Mouse (Mus musculus) forebrain, embryonic 16.5 days (tissue): ENCODE measurements at regions not wholly inside any gene's neighbourhood (a gene's known extent, or its start where the extent isn't known, plus 50 kb on each side); places are given as distances from the start of the nearest gene placed in this dataset.
"Not testable (repeated sequence)": the region's sequence is repeated elsewhere in the genome, so short reads cannot be mapped to it uniquely, and the experiment has no call there.

Experiments used
- ATAC-seq: fragments of 200-750 bp; cut with Nextera tagmentation; 2 replicates; pipeline ENCODE4 v1.8.0; 2017; ENCODE audit warnings: mild to moderate bottlenecking, moderate library complexity
- H3K27ac ChIP-seq: fragments of 300-500 bp; sonication (generic); 2 replicates; pipeline ENCODE4 v1.5.1; 2014; ENCODE audit warnings: low read length, control low read depth
- H3K27me3 ChIP-seq: fragments of 300-500 bp; sonication (generic); replicated peaks from 2 replicates; pipeline ENCODE4 v1.6.1; 2014; ENCODE audit warnings: low read length; ENCODE audit not compliant: control insufficient read depth, insufficient read depth
- H3K36me3 ChIP-seq: fragments of 300-500 bp; sonication (generic); 2 replicates; pipeline ENCODE4 v1.6.1; 2014; ENCODE audit not compliant: control insufficient read depth, insufficient read depth
- H3K4me1 ChIP-seq: fragments of 300-500 bp; sonication (generic); replicated peaks from 2 replicates; pipeline ENCODE4 v1.6.1; 2014; ENCODE audit warnings: low read length; ENCODE audit not compliant: control insufficient read depth, insufficient read depth
- H3K4me2 ChIP-seq: fragments of 300-500 bp; sonication (generic); 2 replicates; pipeline ENCODE4 v1.6.1; 2014; ENCODE audit warnings: mild to moderate bottlenecking, low read length, control low read depth
- H3K4me3 ChIP-seq: fragments of 300-500 bp; sonication (generic); replicated peaks from 2 replicates; pipeline ENCODE4 v1.5.1; 2014; ENCODE audit warnings: mild to moderate bottlenecking, low read length, control low read depth
- H3K9ac ChIP-seq: fragments of 300-500 bp; sonication (generic); replicated peaks from 2 replicates; pipeline ENCODE4 v1.6.1; 2014; ENCODE audit warnings: low read depth, low read length, control low read depth
- H3K9me3 ChIP-seq: fragments of 300-500 bp; sonication (generic); 2 replicates; pipeline ENCODE4 v1.6.1; 2016; ENCODE audit warnings: low read length; ENCODE audit not compliant: control insufficient read depth
- WGBS: fragments of 180-500 bp; shearing (Covaris S2); extraction: QIAGEN DNeasy Blood & Tissue Kit; methylation state at CpG from one replicate; pipeline ENCODE4 v1.1.7; 2014; 5-methylcytosine and 5-hydroxymethylcytosine counted together

- Histone ChIP-seq H3K27ac (peak overlapping the region; percentile 25), H3K36me3 (no peaks in the 10 kb centered on the region), H3K4me2 (no peak overlapping the region), H3K9ac (no peak overlapping the region), H3K4me3 (no peak overlapping the region), H3K9me3 (no peaks in the 10 kb centered on the region), H3K27me3 (no peaks in the 10 kb centered on the region), H3K4me1 (peaks cover 17% of the 10 kb centered on the region)
- WGBS = 5% methylated on average over 10 of the region's 10 CpGs
- ATAC-seq = peak; percentile 90
These were observed 268.4 kb upstream of the Ubash3b start for GRCm38 (mm10) chr9:41429711-41430390.

- ATAC-seq = no peak
- Histone ChIP-seq H3K27me3 (no peaks in the 10 kb centered on the region), H3K4me3 (no peak overlapping the region), H3K4me1 (peaks cover 17% of the 10 kb centered on the region), H3K9ac (no peak overlapping the region), H3K4me2 (no peak overlapping the region), H3K9me3 (no peaks in the 10 kb centered on the region), H3K27ac (0 out of 2 replicates have a peak overlapping the region, but pooled peaks have one; percentile 3), H3K36me3 (peaks cover 3% of the 10 kb centered on the region)
- WGBS = 28% methylated on average over 4 of the region's 4 CpGs
These were observed 267.7 kb upstream of the Ubash3b start for GRCm38 (mm10) chr9:41429236-41429635.

- Histone ChIP-seq H3K36me3 (peaks cover 3% of the 10 kb centered on the region), H3K4me1 (peaks cover 17% of the 10 kb centered on the region), H3K4me3 (no peak overlapping the region), H3K27ac (no peak overlapping the region), H3K4me2 (no peak overlapping the region), H3K9me3 (no peaks in the 10 kb centered on the region), H3K9ac (no peak overlapping the region), H3K27me3 (no peaks in the 10 kb centered on the region)
- no peak for ATAC-seq
- 93% methylated on average over 7 of the region's 7 CpGs for WGBS
These were observed 265.2 kb upstream of the Ubash3b start for GRCm38 (mm10) chr9:41426698-41427097.

GRCm38 (mm10) chr9:41425225-41425624, 263.7 kb upstream of the Ubash3b start:
- H3K4me3 ChIP-seq = no peak overlapping the region
- 55% methylated on average over 6 of the region's 6 CpGs for WGBS
- peaks cover 7% of the 10 kb centered on the region for H3K4me1 ChIP-seq
- ATAC-seq = no peak
- H3K36me3 ChIP-seq = peaks cover 3% of the 10 kb centered on the region
- no peaks in the 10 kb centered on the region for H3K27me3 ChIP-seq
- H3K9ac ChIP-seq = no peak overlapping the region
- H3K4me2 ChIP-seq = no peak overlapping the region
- no peak overlapping the region for H3K27ac ChIP-seq
- no peaks in the 10 kb centered on the region for H3K9me3 ChIP-seq

- no peak for ATAC-seq
- H3K27ac ChIP-seq = peak overlapping the region; percentile 28; the same call in 1 of the 2 replicates
- 64% methylated on average over 3 of the region's 3 CpGs for WGBS
These were observed 252.3 kb upstream of the Ubash3b start for GRCm38 (mm10) chr9:41413791-41414190.

GRCm38 (mm10) chr9:41413091-41413490, 251.6 kb upstream of the Ubash3b start:
- not testable (repeated sequence) for H3K27ac ChIP-seq, ATAC-seq, H3K9me3 ChIP-seq, H3K4me3 ChIP-seq, H3K36me3 ChIP-seq, H3K9ac ChIP-seq, H3K4me2 ChIP-seq, H3K27me3 ChIP-seq
- peaks cover 13% of the 10 kb centered on the region for H3K4me1 ChIP-seq

More at GRCm38 (mm10) chr9:41413791-41414190, 252.3 kb upstream of the Ubash3b start:
- H3K9ac ChIP-seq = no peak overlapping the region
- H3K4me3 ChIP-seq = no peak overlapping the region
- no peaks in the 10 kb centered on the region for H3K36me3 ChIP-seq
- H3K9me3 ChIP-seq = no peaks in the 10 kb centered on the region
- no peaks in the 10 kb centered on the region for H3K27me3 ChIP-seq
- peaks cover 11% of the 10 kb centered on the region for H3K4me1 ChIP-seq
- no peak overlapping the region for H3K4me2 ChIP-seq

GRCm38 (mm10) chr9:41412174-41412757, 250.8 kb upstream of the Ubash3b start:
- whole genome bisulfite sequencing = 35% methylated on average over 5 of the region's 5 CpGs
- H3K4me2 ChIP-seq = no peak overlapping the region
- H3K4me3 ChIP-seq = no peak overlapping the region
- H3K9ac ChIP-seq = no peak overlapping the region
- no peak overlapping the region for H3K27ac ChIP-seq
- peaks cover 16% of the 10 kb centered on the region for H3K4me1 ChIP-seq
- H3K36me3 ChIP-seq = no peaks in the 10 kb centered on the region
- no peak for ATAC-seq
- H3K9me3 ChIP-seq = no peaks in the 10 kb centered on the region
- no peaks in the 10 kb centered on the region for H3K27me3 ChIP-seq

GRCm38 (mm10) chr9:41408301-41408700, 246.8 kb upstream of the Ubash3b start:
- WGBS = 26% methylated on average over 2 of the region's 2 CpGs
- Histone ChIP-seq H3K4me3 (no peak overlapping the region), H3K27ac (no peak overlapping the region; the same call in 1 of the 2 replicates), H3K9me3 (no peaks in the 10 kb centered on the region), H3K4me1 (peaks cover 13% of the 10 kb centered on the region), H3K36me3 (0 out of 2 replicates have a peak, but pooled peaks cover 2% of the 10 kb centered on the region), H3K9ac (no peak overlapping the region), H3K27me3 (no peaks in the 10 kb centered on the region), H3K4me2 (no peak overlapping the region)
- no peak for ATAC-seq

- Histone ChIP-seq H3K9me3 (no peaks in the 10 kb centered on the region), H3K36me3 (0 out of 2 replicates have a peak, but pooled peaks cover 4% of the 10 kb centered on the region), H3K4me2 (no peak overlapping the region), H3K27ac (no peak overlapping the region), H3K9ac (no peak overlapping the region), H3K4me3 (no peak overlapping the region), H3K27me3 (no peaks in the 10 kb centered on the region), H3K4me1 (peaks cover 6% of the 10 kb centered on the region)
- ATAC-seq = no peak
- WGBS = 29% methylated on average over 2 of the region's 2 CpGs
These were observed 245.6 kb upstream of the Ubash3b start for GRCm38 (mm10) chr9:41407078-41407477.
